Mouse (Mus musculus) intestine, postnatal 0 days (tissue): ENCODE measurements around the gene Med13l. TPM values are rescaled to one million over a fixed set of nuclear protein-coding genes. Genes with fewer than 3 reads are reported as not detected.

ENCODE experiments used
- ATAC-seq: fragments of 200-750 bp; cut with Nextera tagmentation; 2 replicates; pipeline ENCODE4 v1.8.0; 2017; ENCODE audit warnings: mild to moderate bottlenecking, moderate TSS enrichment, moderate library complexity
- H3K27ac ChIP-seq: fragments of 300-500 bp; sonication (generic); 2 replicates; pipeline ENCODE4 v1.5.1; 2014; ENCODE audit warnings: mild to moderate bottlenecking, low read depth, low read length, moderate library complexity
- H3K27me3 ChIP-seq: fragments of 300-500 bp; sonication (generic); replicated peaks from 2 replicates; pipeline ENCODE4 v1.6.1; 2014; ENCODE audit warnings: low read length, mixed read lengths; ENCODE audit not compliant: control insufficient read depth, insufficient read depth
- H3K36me3 ChIP-seq: fragments of 300-500 bp; sonication (generic); 2 replicates; pipeline ENCODE4 v1.6.1; 2014; ENCODE audit warnings: mild to moderate bottlenecking, moderate library complexity; ENCODE audit not compliant: control insufficient read depth, insufficient read depth
- H3K4me1 ChIP-seq: fragments of 300-500 bp; sonication (generic); replicated peaks from 2 replicates; pipeline ENCODE4 v1.6.1; 2014; ENCODE audit warnings: antibody characterized with exemption, low read length, mixed read lengths; ENCODE audit not compliant: control insufficient read depth, insufficient read depth
- H3K4me2 ChIP-seq: fragments of 300-500 bp; sonication (generic); replicated peaks from 2 replicates; pipeline ENCODE4 v1.6.1; 2014; ENCODE audit warnings: low read depth, mild to moderate bottlenecking, moderate library complexity
- H3K4me3 ChIP-seq: fragments of 300-500 bp; sonication (generic); 2 replicates; pipeline ENCODE4 v1.5.1; 2014; ENCODE audit warnings: low read depth, low read length
- H3K9ac ChIP-seq: fragments of 300-500 bp; sonication (generic); 2 replicates; pipeline ENCODE4 v1.6.1; 2014; ENCODE audit warnings: mild to moderate bottlenecking, low read depth, low read length
- H3K9me3 ChIP-seq: fragments of 300-500 bp; sonication (generic); 2 replicates; pipeline ENCODE4 v1.6.1; 2016; ENCODE audit warnings: mixed run types; ENCODE audit not compliant: control insufficient read depth
- CTCF ChIP-seq: sonication (generic); IDR thresholded peaks from 2 replicates; pipeline ENCODE4 v1.5.1; 2016; ENCODE audit warnings: low read depth, mild to moderate bottlenecking, control low read depth, antibody characterized with exemption, moderate library complexity
- WGBS: fragments of 180-500 bp; shearing (Covaris S2); extraction: QIAGEN DNeasy Blood & Tissue Kit; methylation state at CpG from one replicate; pipeline ENCODE4 v1.1.7; 2014; 5-methylcytosine and 5-hydroxymethylcytosine counted together
- polyA plus RNA-seq: library from polyadenylated mRNA; unstranded; fragments of >200 nt; fragmentation: Nextera tagmentation; extraction: Ambion mirVana; gene quantifications from 2 replicates; pipeline ENCODE4 v1.2.1, GENCODE M21; 2015

The Med13l gene
- polyA plus RNA-seq, 1 experiment from 2014 or later, result 5.1 TPM

- peaks cover 80% of the 10 kb centered on the region for H3K36me3 ChIP-seq
- no peak overlapping the region for H3K4me2 ChIP-seq
- WGBS, result 79% methylated on average over 13 of the region's 13 CpGs
- H3K27me3 ChIP-seq, result no peaks in the 10 kb centered on the region
- no peak overlapping the region for H3K4me3 ChIP-seq
- ATAC-seq, result no peak
- no peaks in the 10 kb centered on the region for H3K4me1 ChIP-seq
- H3K9ac ChIP-seq, result no peak overlapping the region
- H3K9me3 ChIP-seq, result no peaks in the 10 kb centered on the region
- TF ChIP-seq CTCF, result no peak
- H3K27ac ChIP-seq, result no peak overlapping the region
Measured at GRCm38 (mm10) chr5:118751446-118752179, 191.1 kb downstream of the Med13l start.

GRCm38 (mm10) chr5:118752868-118753267 is 192.4 kb downstream of the Med13l start:
- no peaks in the 10 kb centered on the region for H3K27me3 ChIP-seq
- no peak for TF ChIP-seq CTCF
- no peak for ATAC-seq
- no peaks in the 10 kb centered on the region for H3K9me3 ChIP-seq
- 87% methylated on average over 3 of the region's 3 CpGs for WGBS
- peaks cover 86% of the 10 kb centered on the region for H3K36me3 ChIP-seq
- no peak overlapping the region for H3K9ac ChIP-seq
- H3K27ac ChIP-seq, result no peak overlapping the region
- H3K4me2 ChIP-seq, result no peak overlapping the region
- H3K4me1 ChIP-seq, result no peaks in the 10 kb centered on the region
- H3K4me3 ChIP-seq, result no peak overlapping the region

- TF ChIP-seq CTCF, result no peak
- Histone ChIP-seq H3K27ac (no peak overlapping the region), H3K4me1 (no peaks in the 10 kb centered on the region), H3K36me3 (peaks cover 87% of the 10 kb centered on the region), H3K27me3 (no peaks in the 10 kb centered on the region), H3K4me3 (no peak overlapping the region), H3K9ac (no peak overlapping the region), H3K9me3 (no peaks in the 10 kb centered on the region), H3K4me2 (no peak overlapping the region)
- 84% methylated on average over 10 of the region's 10 CpGs for WGBS
- ATAC-seq, result no peak
Measured at GRCm38 (mm10) chr5:118753471-118754044, 193.1 kb downstream of the Med13l start.

- H3K9ac ChIP-seq, result no peak overlapping the region
- no peak overlapping the region for H3K4me2 ChIP-seq
- no peak overlapping the region for H3K27ac ChIP-seq
- no peaks in the 10 kb centered on the region for H3K4me1 ChIP-seq
- no peaks in the 10 kb centered on the region for H3K9me3 ChIP-seq
- H3K36me3 ChIP-seq, result peaks cover 87% of the 10 kb centered on the region
- no peak overlapping the region for H3K4me3 ChIP-seq
- ATAC-seq, result no peak
- 84% methylated on average over 4 of the region's 4 CpGs for WGBS
- H3K27me3 ChIP-seq, result no peaks in the 10 kb centered on the region
- no peak for TF ChIP-seq CTCF
Measured at GRCm38 (mm10) chr5:118754191-118754759, 193.8 kb downstream of the Med13l start.

- 63% methylated on average over 2 of the region's 2 CpGs for WGBS
- Histone ChIP-seq H3K27me3 (no peaks in the 10 kb centered on the region), H3K9ac (no peak overlapping the region), H3K4me1 (no peaks in the 10 kb centered on the region), H3K27ac (no peak overlapping the region), H3K36me3 (peaks cover 87% of the 10 kb centered on the region), H3K4me2 (no peak overlapping the region), H3K4me3 (no peak overlapping the region), H3K9me3 (no peaks in the 10 kb centered on the region)
- TF ChIP-seq CTCF, result peak; percentile 57
- ATAC-seq, result no peak
Measured at GRCm38 (mm10) chr5:118756078-118756477, 195.6 kb downstream of the Med13l start.

- Histone ChIP-seq H3K36me3 (peaks cover 87% of the 10 kb centered on the region), H3K27ac (no peak overlapping the region; the same call in 1 of the 2 replicates), H3K4me2 (no peak overlapping the region), H3K9ac (no peak overlapping the region), H3K4me1 (no peaks in the 10 kb centered on the region), H3K4me3 (no peak overlapping the region), H3K27me3 (no peaks in the 10 kb centered on the region), H3K9me3 (no peaks in the 10 kb centered on the region)
- 0 out of 2 replicates have a peak, but pooled peaks have one; percentile 3 for TF ChIP-seq CTCF
- WGBS, result 57% methylated on average over 17 of the region's 17 CpGs
- ATAC-seq, result no peak
Measured at GRCm38 (mm10) chr5:118757396-118758301, 197.2 kb downstream of the Med13l start.
